ENCODE assay signal across 14 mouse cellular contexts in the genomic region with DNA sequence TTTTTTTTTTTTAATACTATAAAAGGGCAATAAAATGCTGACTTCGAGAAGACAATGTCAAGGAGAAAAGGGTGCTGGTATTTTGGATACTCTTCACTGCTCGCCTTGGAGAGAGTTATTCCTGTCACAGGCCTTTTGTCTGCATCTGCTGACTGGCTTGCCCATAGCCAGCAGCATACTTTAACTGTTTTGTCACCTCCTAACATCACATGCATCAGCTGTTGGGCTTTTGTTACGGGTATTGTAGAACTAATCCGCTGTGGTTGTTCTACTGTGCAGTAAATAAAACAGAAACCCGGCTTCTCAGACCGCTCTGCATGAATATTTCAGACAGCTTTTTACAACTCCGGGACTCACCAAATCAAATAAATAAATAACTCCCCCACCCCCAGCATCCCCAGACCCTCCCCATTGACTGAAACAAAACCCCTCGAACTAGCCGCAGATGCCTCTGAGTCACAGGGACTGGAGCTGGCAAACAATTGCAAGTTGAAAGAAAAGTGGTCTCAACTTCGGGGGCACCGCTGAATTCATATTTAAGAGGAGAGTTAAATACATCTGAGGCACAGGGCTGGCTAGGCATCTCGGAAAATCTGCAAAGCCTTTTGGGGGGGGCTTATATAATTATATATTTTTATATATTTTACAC. TPM values are rescaled to one million over a fixed set of nuclear protein-coding genes. Genes with fewer than 3 reads are reported as not detected.
DNase-seq lines count a peak whose midpoint lies in the region; ATAC-seq and TF ChIP-seq lines count a peak whose summit lies in the region.
"Had no signal": no experiment of that assay in that cellular context is flagged by ENCODE, and none has a peak within 500 bp of the region (broad histone marks: within the 10 kb centered on the region; RNA-seq: fewer than 3 reads in every experiment).

No protein-coding gene starts in this region.

- CTCF ChIA-PET in Patski (lab: Charles Lee): no interaction called here

- no peaks in the 10 kb centered on the region for H3K27me3 ChIP-seq in Patski
- H3K27me3 ChIP-seq in heart, embryonic 11.5 days (ENCODE audit: control insufficient read depth, insufficient read depth, low read length): no peaks in the 10 kb centered on the region

- 0 out of 2 replicates have a peak overlapping the region, but pooled peaks have one; percentile 4 for H3K9ac ChIP-seq in heart, embryonic 11.5 days (ENCODE audit: low read depth, low read length)

- peak; percentile 76 for DNase-seq in Muller cell, postnatal 12 days (ENCODE audit: inconsistent ontology term)
- DNase-seq in Patski (ENCODE audit: low read depth, low spot score): no peak
- DNase-seq in mesoderm, embryonic 11.5 days (ENCODE audit: low read depth, low spot score): peak; percentile 68
- no peak for DNase-seq in ovary, postnatal 10 days (ENCODE audit: low spot score)
- no peak for DNase-seq in cerebellum, adult 11 months
- DNase-seq in adrenal gland, adult 8-10 months: no peak
- DNase-seq in gastrocnemius, postnatal 10 days: no peak
- DNase-seq: adrenal gland, postnatal 25 days; cerebellum, postnatal 36 days; kidney, adult 18-20 months had no signal

- H3K4me3 ChIP-seq in heart, embryonic 11.5 days (ENCODE audit: low read depth, low read length): no peak overlapping the region
- H3K4me3 ChIP-seq: left cerebral cortex, adult 2 months had no signal

- no peak for TF ChIP-seq CTCF in Patski (IDR thresholded peaks at IDR 0.05)

- POLR2A ChIA-PET in Patski (lab: Charles Lee): no interaction called here

- no peaks in the 10 kb centered on the region for H3K9me3 ChIP-seq in heart, embryonic 11.5 days (replicated peaks; ENCODE audit: control insufficient read depth, low read length)

- in situ Hi-C loops in Patski (cut with MboI; ENCODE audit: low pct_unique_long_range_greater_than_20kb): no loop called here

- ATAC-seq in Patski: peak; percentile 41
- no peak for ATAC-seq in heart, embryonic 11.5 days (replicated peaks; ENCODE audit: insufficient number of reproducible peaks, low FRiP score, low TSS enrichment)
- ATAC-seq: lung, postnatal 0 days had no signal

- WGBS in heart, embryonic 11.5 days (ENCODE audit: insufficient replicate concordance): 42% methylated on average over 12 of the region's 12 CpGs

- no peak overlapping the region for H3K4me2 ChIP-seq in heart, embryonic 11.5 days

- H3K36me3 ChIP-seq in heart, embryonic 11.5 days (ENCODE audit: control insufficient read depth, insufficient read depth, low read length): no peaks in the 10 kb centered on the region
- H3K36me3 ChIP-seq: G1E had no signal

- H3K4me1 ChIP-seq in heart, embryonic 11.5 days (ENCODE audit: control insufficient read depth, insufficient read depth, low read length): peaks cover 34% of the 10 kb centered on the region

- peak overlapping the region; percentile 90 for H3K27ac ChIP-seq in heart, embryonic 11.5 days (ENCODE audit: low read depth, low read length)
- H3K27ac ChIP-seq: left cerebral cortex, adult 2 months had no signal

RNA-seq across cellular contexts. Expression of gene Prox1, which starts 41.7 kb away (rescaled TPM):
- 0.51 TPM for polyA plus RNA-seq in Patski (2021)
- polyA plus RNA-seq in heart, embryonic 11.5 days (2014; fragmentation: Nextera tagmentation; extraction: Ambion mirVana): 12.6 and 17.9 TPM in 2 replicates
- total RNA-seq in adrenal gland, adult 8-10 months (2022): 10 to 100 TPM; 41.1 to 45.5 (median 44.9) TPM
- 10 to 100 TPM in 1 of 2 experiments, 1 to 10 TPM in 1; 7.3 to 10.1 TPM for total RNA-seq in gastrocnemius, postnatal 10 days (2021)
- polyA plus RNA-seq: G1E had no signal

Comparison
In these comparisons a context has a peak if more than half of its experiments do, and no peak if none do; other contexts are left out.
1. DNase-seq: peak in Muller cell, postnatal 12 days (single experiment) and mesoderm, embryonic 11.5 days (single experiment); none in Patski (single experiment), ovary, postnatal 10 days (single experiment), cerebellum, adult 11 months (single experiment), adrenal gland, adult 8-10 months (single experiment) and gastrocnemius, postnatal 10 days (single experiment).